Mouse (Mus musculus) gastrocnemius, postnatal 25 days (tissue): ENCODE measurements around the gene Sema3f. TPM values are rescaled to one million over a fixed set of nuclear protein-coding genes. Genes with fewer than 3 reads are reported as not detected.
A peak's percentile ranks its signal among the peaks of the same experiment; 100 is the strongest.

Experiments
- DNase-seq: peaks from one replicate; pipeline ENCODE4 v3.0.0; 2022
- long read RNA-seq, 2 experiments: library from polyadenylated mRNA; stranded (forward); transcript quantifications; one replicate each; pipeline ENCODE4 v2.0.0; 2021
- total RNA-seq, 2 experiments: library from RNA; stranded (reverse); gene quantifications; 1 replicate in 1 of 2; 2 replicates in 1 of 2; pipeline ENCODE4 v1.2.3; 2021

Sema3f gene
- 1 to 10 TPM; 5.9 to 9.7 TPM for total RNA-seq
- long read RNA-seq, experiment 1, partial matches to known transcripts: 0 of 3 reads
- long read RNA-seq, experiment 1, other reads (novel, unspliced or antisense): 3 of 3 reads
- long read RNA-seq, experiment 2, partial matches to known transcripts: 4 of 7 reads
- long read RNA-seq, experiment 2, other reads (novel, unspliced or antisense): 3 of 7 reads

GRCm38 (mm10) chr9:107709697-107710483 is at the start of gene Sema3f:
TSS of gene Sema3f (minus strand) at chr9:107710475.
- DNase-seq: peak; percentile 84

GRCm38 (mm10) chr9:107759593-107759992 is 49.3 kb upstream of the Sema3f start:
- no peak for DNase-seq

- DNase-seq: no peak
Measured at GRCm38 (mm10) chr9:107750378-107750777, 40.1 kb upstream of the Sema3f start.

- DNase-seq: no peak
Measured at GRCm38 (mm10) chr9:107748063-107748462, 37.8 kb upstream of the Sema3f start.

DNA sequence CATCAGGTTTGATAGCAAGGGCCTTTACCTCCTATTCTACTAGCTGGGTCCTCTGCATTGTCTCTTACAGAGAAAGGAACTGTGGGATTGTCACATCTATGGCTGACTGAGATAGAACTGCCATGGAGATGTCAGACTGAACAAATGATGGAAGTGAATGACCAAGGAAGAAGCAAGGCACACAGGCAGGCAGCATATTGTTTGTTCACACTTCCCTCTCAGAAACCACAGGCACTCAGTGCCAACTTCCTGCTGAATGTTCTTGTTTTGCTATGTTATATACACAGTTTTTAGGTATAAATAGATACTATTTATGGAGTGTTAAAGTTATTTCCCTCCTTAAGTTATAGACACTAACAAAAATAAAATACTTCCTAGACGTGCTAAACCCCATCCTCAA is 37.0 kb upstream of the Sema3f start:
- DNase-seq: no peak

DNA sequence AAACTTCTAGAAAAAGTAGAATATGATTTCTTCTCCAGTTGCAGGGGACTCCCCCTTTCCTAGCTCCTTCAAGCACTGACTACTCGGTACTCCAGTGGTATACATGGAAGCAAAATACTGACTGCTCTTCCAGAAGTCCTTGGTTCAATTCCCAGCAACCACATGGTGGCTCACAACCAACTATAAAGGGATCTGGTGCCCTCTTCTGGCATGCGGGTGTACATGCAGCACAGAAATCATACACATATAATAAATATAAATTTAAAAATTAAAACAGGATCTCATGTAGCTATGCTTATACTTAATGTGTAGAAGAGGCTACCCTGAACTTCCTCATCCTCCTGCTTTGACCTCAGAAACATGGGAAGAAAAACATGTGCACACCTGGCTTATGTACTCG is 36.4 kb upstream of the Sema3f start:
- no peak for DNase-seq

DNA sequence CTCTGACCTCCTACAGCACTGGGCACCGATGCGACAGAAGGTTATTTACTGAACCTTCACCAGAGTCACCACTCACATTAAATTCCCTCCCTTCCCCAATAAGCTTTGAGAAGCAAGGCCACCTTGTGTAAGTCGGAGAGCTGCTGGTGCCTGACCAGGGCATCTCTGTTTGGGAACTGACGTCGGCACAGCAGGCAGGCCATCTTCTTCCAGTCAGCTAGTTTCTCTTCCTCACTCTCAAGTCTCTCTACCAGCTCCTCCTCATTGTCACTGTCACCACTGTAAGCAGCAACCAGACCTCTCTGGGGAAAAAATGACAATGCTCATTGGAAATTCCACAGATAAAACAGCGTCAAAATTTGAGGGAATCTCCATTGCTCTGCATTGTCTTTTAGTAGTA is 33.8 kb upstream of the Sema3f start:
- no peak for DNase-seq

- DNase-seq: no peak
Measured at GRCm38 (mm10) chr9:107738841-107739202, 28.5 kb upstream of the Sema3f start.

GRCm38 (mm10) chr9:107738020-107738840 is 28.0 kb upstream of the Sema3f start:
- peak; percentile 62 for DNase-seq

GRCm38 (mm10) chr9:107736185-107736485 is 25.9 kb upstream of the Sema3f start:
- DNase-seq: no peak

DNA sequence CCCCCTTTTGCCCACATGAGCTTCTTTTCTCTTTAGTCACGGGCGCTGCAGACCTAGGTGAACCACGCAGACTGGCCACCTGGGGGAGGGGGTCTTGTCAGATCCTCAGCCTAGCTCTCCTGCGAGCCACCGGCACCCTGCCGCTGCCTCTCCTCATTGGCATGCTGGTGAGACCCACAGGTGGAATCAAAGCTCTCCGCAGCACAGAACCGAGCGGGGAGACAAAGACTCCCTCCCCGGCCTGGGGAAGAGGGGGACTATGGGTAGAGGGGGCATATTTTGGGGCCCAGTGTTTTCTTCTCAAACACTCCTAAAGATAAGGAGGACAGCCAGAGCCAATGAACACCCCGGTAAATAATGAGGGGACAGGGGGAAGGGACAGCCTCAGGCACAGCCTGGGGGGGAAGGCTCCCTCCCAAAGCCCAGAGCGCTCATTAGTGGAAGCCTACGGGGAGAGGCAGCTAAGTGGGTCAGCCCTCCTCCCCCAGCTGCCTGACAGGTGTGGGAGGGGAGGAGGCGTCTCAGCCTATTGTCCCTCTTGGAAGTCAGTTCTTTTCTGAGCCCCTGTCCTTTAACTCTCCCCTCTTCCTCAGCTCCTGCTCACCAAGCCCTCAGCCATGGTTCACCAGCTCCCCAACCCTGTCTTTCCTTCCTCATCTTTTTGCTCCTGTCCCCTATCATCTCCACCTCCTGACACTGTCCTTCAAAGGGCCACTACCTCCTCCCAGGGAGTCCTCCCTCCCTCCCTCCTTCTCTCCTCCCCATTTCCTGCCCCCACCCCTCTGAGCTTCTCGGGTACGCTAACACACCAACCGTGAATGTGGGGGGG is 25.3 kb upstream of the Sema3f start:
- no peak for DNase-seq

DNA sequence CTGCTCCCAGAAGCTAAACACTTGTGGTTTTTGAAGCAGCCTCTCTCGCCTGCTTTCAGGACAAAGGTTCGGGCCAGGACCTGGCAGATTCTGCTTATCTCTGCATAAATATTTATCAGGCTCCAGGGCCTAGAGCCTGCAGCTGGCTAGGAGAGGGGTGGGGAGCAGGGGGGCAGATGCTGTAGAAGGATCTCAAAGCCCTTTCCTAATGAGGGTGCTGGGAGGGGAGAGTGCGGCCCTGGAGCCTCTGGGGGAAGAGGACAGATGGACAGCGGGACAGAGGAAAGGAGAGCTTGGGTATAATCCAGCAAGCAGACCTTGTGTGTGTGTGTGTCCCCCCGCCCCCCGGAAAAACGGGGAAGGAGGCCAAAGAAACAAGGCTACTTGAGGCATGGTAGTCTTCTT is 24.3 kb upstream of the Sema3f start:
- DNase-seq: no peak

DNA sequence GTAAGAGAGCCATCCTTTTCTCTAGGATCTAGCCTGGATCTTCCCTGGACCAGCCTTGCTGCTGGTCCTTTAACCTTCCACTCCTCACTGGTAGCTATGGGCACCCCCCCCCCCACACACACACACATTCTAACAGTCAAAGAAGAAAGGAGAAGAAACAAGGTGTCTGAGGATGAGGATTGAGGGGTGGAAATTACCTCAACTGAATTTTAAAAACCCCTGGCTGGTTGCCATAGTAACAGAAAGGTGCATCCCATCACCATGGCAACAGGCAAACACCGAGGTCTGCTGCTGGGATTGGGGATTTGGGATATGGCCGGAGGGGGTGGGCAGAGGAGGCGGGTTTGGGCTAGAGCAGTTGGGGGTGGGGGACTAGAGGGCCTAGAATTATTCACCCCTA is 19.4 kb upstream of the Sema3f start:
- no peak for DNase-seq

DNA sequence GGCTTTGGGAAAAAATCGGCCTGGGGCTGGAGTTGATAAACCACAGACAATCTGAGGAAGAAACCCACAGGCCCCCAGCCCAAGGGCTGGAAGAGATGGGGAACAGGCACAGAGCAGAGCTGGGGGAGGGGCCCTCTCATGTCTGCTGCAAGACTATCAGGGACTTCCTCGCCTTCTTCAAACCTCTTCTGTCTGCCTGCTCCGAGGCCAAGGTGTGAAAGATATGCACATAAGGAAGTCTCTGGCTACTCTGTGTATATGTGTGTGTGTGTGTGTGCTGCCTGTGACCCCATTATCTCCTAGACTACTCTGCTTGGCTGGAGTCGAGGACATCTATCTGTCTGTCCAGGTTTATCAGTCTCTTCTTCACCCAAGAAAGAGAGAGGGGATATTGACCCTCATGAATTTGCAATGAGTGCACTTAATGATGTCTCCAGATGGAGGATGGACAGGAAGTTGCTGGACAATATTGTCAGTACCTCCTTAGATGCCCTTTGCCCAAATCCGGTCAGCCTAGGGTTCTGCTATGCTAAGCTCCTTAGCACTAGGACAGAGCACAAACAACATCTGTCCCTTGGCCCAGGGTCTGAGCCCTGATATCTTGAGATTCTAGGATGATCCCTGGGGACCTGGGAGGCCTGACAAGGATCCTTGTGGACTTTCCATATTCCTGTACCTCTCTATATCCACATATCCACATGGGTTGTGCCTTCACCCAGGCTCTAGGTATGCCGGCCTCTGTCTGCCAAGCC is 18.8 kb upstream of the Sema3f start:
- no peak for DNase-seq

- no peak for DNase-seq
Measured at GRCm38 (mm10) chr9:107727041-107727440, 16.8 kb upstream of the Sema3f start.

- no peak for DNase-seq
Measured at GRCm38 (mm10) chr9:107724796-107725195, 14.5 kb upstream of the Sema3f start.

DNA sequence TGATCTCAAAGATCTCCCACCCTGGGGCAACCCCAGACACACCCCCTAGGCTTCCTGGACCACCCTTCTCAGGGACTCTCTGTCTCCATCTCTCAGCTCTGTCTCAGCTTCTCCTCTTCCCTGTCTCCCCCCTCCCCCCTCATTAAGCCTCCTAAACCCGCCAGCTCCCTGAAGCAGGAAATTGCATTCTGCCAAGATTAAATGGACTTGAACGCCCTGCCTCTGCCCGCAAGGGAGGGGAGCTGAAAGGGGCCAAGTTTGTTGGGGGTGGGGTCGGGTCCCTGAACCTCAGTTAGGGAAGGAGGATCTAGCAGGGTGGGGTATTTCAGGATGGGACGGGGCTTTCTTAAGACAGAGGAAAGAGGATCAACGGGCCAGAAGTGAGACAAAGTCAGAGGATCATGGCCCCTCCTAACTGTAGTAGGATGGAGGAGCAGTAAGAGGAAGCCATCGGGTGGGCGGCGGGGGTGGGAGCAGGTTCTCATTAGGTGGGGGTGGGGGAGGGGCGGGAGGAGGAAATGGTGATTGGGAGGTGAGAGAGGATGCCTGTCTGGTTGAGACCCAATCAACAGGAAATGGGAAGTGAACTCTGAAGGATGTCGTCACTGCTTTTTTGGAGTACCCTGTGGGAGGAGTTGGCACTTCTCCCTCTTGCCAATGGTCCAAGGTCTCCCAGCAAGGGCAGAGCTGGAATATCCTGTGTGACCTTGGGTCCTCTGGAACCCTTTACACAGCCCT is 13.7 kb upstream of the Sema3f start:
- no peak for DNase-seq

- DNase-seq: no peak
Measured at GRCm38 (mm10) chr9:107723292-107723691, 13.0 kb upstream of the Sema3f start.

- no peak for DNase-seq
Measured at GRCm38 (mm10) chr9:107718781-107719540, 8.7 kb upstream of the Sema3f start.

GRCm38 (mm10) chr9:107716951-107717350 is 6.7 kb upstream of the Sema3f start:
- DNase-seq: no peak
